Mouse (Mus musculus): ENCODE data around the gene Hltf. TPM values are rescaled to one million over a fixed set of nuclear protein-coding genes. Genes with fewer than 3 reads are reported as not detected.

Gene Hltf
- total RNA-seq, 2 experiments from 2014 or later: 16.7 TPM

DNA sequence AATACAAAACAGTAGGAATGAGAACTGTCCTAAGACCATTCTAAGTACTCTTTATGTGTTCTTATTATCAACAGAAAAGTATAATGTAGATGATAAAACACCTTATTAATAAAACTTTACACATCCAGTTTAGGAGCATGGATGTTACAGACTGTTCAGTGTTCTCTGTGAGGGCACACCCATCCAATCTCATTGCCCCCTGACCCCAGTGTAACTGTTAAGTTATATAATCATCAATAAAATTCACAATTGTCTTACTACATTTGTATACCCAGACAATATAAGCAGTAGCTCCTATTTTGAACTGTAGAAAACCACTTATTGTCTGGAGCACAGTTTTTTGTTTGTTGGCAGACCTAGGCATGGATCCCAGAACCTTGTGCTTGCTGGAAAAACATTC is 83.6 kb downstream of the Hltf start:
- intact Hi-C loops (cut with DNase I): no loop called here
- no peak for DNase-seq (ENCODE audit: low spot score in 2 of 2)

DNA sequence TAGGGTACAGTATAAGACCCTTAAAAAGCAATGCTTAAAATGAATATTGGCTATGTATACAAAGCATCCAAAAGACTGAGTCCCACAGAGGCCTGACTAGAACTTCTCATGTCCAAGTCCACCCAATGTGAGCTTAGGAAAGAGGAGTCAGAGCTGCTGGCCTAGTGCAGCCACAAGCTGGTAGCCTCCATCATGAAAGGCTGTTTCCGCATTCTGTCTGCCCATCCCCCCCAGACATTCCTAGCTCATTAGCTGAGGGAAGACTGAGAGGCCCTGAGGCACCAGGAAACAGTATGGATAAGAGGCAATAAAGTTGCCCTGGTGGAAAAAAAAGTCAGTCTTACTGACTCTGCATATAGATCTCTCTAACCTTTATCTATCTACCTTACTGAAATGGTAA is 84.1 kb downstream of the Hltf start:
- intact Hi-C loops (cut with DNase I): no loop called here
- DNase-seq (ENCODE audit: low spot score in 2 of 2): no peak

DNA sequence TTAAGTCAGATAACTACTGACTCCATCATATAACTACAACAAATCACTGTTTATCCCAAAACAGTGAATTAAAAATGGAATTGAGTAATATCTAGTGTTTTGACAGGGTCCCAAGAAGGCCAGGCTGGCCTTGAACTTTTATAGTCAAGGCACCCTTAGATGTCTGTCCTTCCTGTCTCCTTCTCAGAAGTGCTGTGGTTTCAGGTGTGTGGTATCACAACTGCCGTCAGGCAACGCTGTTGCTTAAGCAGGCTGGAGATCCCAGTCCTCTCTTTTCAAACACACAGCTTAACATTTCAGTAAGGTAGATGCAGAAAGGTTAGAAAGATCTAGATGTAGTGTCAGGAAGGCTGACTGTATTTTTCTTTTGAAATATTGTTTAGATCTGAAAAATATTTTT is 84.5 kb downstream of the Hltf start:
- intact Hi-C loops (cut with DNase I): no loop called here
- no peak for DNase-seq (ENCODE audit: low spot score in 2 of 2)

DNA sequence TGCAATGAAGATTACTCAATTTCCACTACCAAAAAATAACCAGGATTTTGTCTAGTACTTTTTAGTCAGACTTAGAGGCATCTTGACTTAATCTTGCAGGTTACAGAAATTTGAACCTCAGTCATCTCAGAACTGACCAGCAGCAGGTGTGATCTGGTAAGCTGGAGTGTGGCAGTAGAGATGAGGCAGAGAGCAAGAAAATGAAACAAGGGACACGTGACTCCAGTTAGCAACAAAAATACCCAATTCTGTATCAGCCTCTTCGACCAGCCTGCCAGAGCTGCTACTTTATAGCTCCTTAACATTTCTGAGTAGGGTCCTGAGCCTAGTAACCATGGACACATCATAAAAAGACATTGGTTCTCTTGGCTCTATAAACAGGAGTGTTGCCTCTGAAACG is 85.0 kb downstream of the Hltf start:
- intact Hi-C loops (cut with DNase I): no loop called here
- no peak for DNase-seq (ENCODE audit: low spot score in 2 of 2)

DNA sequence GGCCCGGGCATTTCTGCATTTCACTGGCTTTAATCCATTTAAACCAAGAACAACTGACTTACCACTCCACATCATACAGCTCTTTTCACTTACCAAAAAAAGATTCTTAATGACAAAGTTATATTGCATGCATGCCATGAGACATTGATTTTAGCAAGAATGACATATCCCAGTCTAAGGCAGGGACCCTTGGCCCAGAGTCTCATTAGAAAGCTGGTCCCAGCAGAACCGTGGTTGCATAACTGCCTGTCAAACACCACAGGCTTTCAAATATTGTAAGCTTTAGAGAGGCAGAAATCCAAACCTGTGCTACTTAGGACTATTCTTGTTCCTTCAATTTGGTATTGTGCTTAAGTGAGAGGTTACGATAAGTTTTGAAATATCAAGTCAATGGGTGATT is 86.1 kb downstream of the Hltf start:
- intact Hi-C loops (cut with DNase I): no loop called here
- no peak for DNase-seq (ENCODE audit: low spot score in 2 of 2)

DNA sequence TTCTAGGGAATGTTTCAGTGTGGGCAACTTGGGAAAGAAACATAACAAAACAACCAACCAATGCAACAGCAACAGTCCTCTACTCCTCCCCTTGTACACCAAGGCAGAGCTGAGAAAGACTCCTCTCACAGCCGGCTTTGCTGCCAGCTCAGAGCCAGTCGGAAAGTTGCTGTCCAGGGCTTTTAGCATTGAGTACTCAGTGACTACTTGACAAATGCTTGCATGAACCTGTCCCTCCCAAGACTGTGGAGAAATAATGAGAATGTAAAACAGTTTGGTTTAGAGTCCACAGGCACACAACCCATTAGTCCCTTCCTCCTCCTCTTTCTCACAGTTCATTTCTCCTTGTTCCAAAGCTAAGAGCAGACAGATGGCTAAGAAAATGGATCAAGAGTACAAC is 86.8 kb downstream of the Hltf start:
- intact Hi-C loops (cut with DNase I): no loop called here
- DNase-seq (ENCODE audit: low spot score in 2 of 2): no peak

DNA sequence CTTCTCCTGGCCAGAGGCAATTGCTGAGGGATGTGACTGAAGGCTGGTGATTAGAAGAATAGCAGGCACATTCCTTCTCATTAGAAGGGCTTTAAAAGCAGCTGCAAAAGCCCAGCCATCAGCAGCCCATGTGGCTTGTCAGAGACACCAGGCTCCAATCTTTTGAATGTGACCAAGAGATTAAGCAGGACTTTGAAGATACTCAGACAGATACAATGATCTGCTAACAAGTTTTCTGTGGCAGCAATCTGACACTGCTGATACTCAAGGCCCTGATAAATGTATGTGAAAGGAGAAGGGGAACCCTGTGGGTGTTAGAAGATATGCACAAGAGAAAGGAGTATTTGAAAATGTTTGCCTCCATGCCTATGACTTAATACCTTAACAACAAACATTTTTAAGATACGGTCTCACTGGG is 88.1 kb downstream of the Hltf start:
- no peak for DNase-seq (ENCODE audit: low spot score in 2 of 2)
- intact Hi-C loops (cut with DNase I): no loop called here

DNA sequence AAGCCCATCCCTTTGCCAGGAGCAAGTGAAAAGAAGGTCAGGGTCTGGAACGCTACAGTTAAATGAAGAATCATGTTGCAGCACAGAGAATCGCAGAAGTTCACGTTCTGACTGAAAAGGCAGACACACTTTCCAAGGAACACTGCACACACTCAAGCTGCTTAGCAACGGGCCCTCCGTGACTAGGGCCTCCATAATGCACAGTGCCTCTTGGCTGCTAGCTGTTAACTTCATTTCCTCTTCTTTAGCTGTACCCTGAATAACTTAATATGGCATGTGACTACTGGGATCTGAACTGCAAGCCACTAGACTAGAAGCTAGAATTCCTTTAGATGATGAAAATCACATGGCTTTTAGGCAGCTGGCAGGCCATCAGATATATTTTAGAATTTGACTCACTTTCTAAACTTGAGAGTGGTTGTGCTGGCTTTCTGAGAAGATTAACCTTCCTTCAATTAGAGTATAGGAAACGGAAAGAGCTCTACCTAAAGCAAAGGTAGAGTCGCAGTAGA is 89.3 kb downstream of the Hltf start:
- peak in 1 of 2 experiments; percentile 42 for DNase-seq (ENCODE audit: low spot score in 2 of 2)
- intact Hi-C loops (cut with DNase I): no loop called here

DNA sequence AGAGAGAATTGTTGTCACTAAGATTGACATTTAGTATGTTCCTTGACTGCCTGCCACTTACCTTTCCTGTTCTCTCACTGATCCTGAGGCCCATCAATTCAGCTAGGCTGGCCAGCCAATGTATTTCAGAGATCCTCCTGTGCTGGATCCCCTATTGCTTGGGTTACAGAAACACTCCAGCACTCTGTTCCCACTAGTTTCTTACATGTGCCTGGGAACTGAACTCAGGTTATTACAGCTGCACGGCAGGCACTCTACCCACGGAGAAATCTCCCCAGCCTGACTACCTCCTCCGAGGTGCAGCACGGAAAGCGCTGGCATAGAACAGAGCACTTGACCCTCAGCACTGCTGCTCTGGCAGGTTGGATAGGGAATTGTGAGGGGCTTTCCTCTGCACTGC is 90.0 kb downstream of the Hltf start:
- no peak for DNase-seq (ENCODE audit: low spot score in 2 of 2)
- intact Hi-C loops (cut with DNase I): no loop called here

DNA sequence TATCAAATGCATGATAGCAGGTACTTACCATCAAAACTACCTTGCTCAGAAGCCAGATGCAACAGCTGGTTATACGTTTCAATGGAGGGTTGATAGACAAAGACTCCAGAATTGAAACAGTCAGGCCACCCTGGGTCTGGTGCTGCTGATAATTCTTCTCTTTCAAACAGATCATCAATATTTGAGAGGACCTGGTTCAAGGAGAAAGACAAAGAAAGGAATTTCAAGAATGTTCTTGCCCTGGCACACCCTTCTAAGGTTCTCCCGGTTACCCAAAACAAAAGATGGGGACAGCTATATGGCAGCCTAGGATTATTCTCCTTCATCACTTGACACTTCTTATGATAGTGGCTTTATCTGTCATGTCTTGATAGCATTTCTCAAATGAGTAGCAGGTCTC is 92.9 kb downstream of the Hltf start:
- DNase-seq (ENCODE audit: low spot score in 2 of 2): no peak
- intact Hi-C loops (cut with DNase I): no loop called here

DNA sequence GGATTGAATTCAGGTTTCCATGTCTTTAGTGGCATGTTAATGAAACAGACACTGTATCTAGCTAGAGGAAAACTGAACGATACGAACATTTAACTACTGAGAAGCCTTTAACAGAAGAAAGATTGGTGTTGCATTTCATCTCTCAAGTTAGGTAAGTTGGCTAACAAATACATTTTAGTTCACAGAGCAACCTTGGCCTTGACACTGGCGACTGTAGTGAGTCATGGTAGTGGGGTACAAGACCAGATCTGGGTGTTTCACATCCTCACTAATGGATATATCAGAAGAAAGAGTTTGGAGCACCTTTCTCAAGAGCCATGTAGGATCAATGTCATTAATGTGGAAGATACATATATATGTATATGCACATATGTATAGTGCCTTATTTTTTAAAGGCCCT is 94.0 kb downstream of the Hltf start:
- intact Hi-C loops (cut with DNase I): no loop called here
- no peak for DNase-seq (ENCODE audit: low spot score in 2 of 2)

DNA sequence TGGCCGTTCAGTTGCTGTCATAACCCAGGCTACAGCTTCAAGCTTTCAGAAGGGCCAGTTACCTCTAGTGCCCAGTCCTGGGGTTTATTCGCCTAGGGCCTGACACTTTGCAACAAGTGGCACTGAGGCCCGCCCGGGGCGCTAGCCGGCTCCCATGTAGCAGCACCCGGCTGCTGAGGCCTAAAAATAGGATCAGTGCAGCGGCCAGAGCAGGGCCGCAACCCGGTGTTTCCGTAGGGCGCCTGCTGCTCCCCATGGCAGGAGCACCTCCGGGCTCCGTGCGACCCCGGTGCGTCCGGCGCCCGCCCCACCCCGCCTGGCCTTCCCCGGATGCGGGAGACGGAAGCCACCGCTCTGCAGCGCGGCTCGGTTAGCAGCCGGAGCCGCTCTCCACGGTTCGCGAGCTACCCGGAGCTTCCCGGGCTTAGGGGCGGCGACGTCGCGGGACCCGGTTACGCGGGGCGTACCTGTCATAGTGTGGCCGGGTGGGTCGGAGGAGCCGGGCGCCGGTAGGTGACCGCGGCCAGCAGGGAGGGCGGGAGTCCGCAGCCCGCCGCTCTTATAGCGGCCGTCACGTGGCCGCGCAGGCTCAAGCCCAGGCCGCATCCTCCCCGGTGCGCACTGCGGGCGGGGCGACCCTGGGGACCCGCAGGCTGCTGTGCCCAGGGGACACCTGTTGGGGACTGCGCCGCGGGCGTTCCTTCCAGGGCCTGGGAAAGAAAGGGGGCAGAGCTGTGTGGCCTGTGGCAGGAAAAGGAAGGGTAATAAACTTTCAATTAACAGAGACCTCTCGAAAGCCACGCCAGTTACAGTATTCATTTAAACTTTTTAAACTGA is 97.1 kb downstream of the Hltf start, which contains the start of gene Gyg:
Gene Gyg (minus strand): TSS at position 787 of the 837 bp plus-strand sequence.
- peak; percentile 26 to 44 for DNase-seq (ENCODE audit: low spot score in 2 of 2)
- intact Hi-C loops (cut with DNase I): no loop called here

DNA sequence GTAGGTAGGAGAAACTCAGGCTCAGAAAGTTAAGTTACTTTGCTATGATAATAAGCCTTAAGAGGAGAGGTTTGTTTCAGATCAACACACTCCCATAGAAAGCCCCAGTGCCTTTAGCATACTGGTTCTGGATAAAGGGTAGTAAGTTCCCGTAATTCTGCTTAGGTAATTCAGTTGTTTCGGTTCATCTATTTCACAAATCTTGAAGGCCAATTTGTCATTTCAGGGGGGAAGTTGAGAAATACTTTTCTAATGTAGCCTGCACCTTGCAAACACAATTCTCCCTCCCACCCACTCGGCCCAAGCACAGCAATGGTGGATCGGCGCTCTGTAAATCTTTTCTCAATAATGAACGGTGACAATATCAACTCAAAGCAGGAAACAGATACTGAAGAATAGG is 97.9 kb downstream of the Hltf start:
- intact Hi-C loops (cut with DNase I): no loop called here

DNA sequence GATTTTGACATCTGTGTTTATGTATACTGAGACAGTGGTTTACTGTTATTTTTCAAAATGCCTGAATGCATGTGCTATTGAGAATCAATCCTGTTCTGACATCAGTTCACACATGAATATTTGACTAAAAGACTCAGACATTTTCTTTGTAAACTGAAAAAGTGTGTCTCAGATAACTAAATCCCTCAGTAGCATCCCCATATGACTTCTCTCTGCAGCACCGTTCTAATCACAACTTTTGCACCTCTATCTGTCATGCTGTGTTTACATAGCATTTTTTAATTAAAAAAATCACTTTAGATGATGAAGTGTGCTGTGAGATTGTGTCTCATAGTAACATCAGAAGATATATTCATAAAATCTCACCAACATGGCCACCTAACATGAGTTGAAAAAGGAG is 109.9 kb downstream of the Hltf start:
- DNase-seq (ENCODE audit: low spot score in 2 of 2): no peak
- intact Hi-C loops (cut with DNase I): no loop called here

More for the DNA sequence above, 97.9 kb downstream of the Hltf start:
- no peak for DNase-seq (ENCODE audit: low spot score in 2 of 2)

Other genes with a start within 250 kb of the Hltf start
- gene Cp, start 100.8 kb upstream of the Hltf start, total RNA-seq (2021): 10 to 100 TPM in 1 of 2 experiments, 1 to 10 TPM in 1; 8.2 to 10.1 TPM
- 10 to 100 TPM; 16.2 to 17.4 TPM for gene Hps3, start 22.5 kb upstream of the Hltf start, total RNA-seq (2021)
- gene Gyg, start 97.5 kb downstream of the Hltf start, total RNA-seq (2021): 10 to 100 TPM; 37.4 to 40.8 TPM
- not detected for gene Cpa3, start 184.4 kb downstream of the Hltf start, total RNA-seq (2021)
- gene Cpb1, start 217.9 kb downstream of the Hltf start, total RNA-seq (2021): under 1 TPM; 0.18 to 0.38 TPM